In the genomic region with DNA sequence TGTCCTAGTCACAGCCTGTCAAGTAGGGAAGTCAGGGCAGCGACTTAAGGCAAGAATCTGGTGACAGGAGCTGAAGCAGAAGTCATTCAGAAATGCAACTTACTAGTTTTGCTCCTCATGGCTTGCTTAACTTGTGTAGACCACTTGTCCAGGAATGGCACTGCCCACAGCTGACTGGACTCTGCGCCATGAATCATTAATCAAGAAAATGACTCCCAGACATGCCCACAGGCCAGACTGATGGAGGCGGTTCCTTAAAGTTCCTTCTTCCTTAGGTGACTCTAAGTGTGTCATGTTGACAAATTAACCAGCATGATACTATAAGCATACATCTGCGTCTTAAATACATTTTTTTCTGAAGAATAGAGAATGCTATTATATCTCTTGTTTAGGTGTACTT, we compare ENCODE assay signal across 19 mouse cellular contexts.
DNase-seq lines count a peak whose midpoint lies in the region; ATAC-seq and TF ChIP-seq lines count a peak whose summit lies in the region.
"Had no signal": no experiment of that assay in that cellular context is flagged by ENCODE, and none has a peak within 500 bp of the region (broad histone marks: within the 10 kb centered on the region; RNA-seq: fewer than 3 reads in every experiment).

No protein-coding gene starts in this region.

- H3K36me3 ChIP-seq in kidney, adult 2 months (ENCODE audit: control insufficient read depth, insufficient read depth, low read length), result peaks cover 8% of the 10 kb centered on the region; the same call in 1 of the 2 replicates
- peaks cover 46% of the 10 kb centered on the region for H3K36me3 ChIP-seq in kidney, embryonic 15.5 days

- no peak overlapping the region for H3K9ac ChIP-seq in kidney, embryonic 15.5 days
- H3K9ac ChIP-seq: embryonic facial prominence, embryonic 12.5 days; forebrain, embryonic 13.5 days; forebrain, embryonic 15.5 days; forebrain, postnatal 0 days had no signal

- ATAC-seq in kidney, embryonic 15.5 days (replicated peaks; ENCODE audit: low FRiP score), result 0 out of 2 replicates have a peak, but pooled peaks have one; percentile 22
- ATAC-seq: activated CD4-positive, CD25-positive, alpha-beta regulatory T cell, adult 4 months; forebrain, embryonic 13.5 days; forebrain, embryonic 15.5 days; forebrain, postnatal 0 days had no signal

- TF ChIP-seq CTCF in kidney, adult 2 months (conservative IDR thresholded peaks at IDR 0.05; ENCODE audit: insufficient read depth, insufficient read length, low read depth, low read length), result no peak

- WGBS in kidney, adult 2 months, result 61% methylated on average over 4 of the region's 4 CpGs
- WGBS in kidney, embryonic 15.5 days, result 76% methylated on average over 4 of the region's 4 CpGs

- peak; percentile 14 for DNase-seq in kidney, adult 2 months
- DNase-seq in kidney, adult 11 months, result no peak
- no peak for DNase-seq in kidney, postnatal 14 days
- no peak for DNase-seq in heart, postnatal 25 days (ENCODE audit: low spot score)
- DNase-seq: adrenal gland, adult 2 months; adrenal gland, postnatal 10 days; adrenal gland, postnatal 36 days; cerebellum, adult 11-12 months; cerebellum, adult 2 months; cerebellum, adult 9-10 months; cerebellum, postnatal 10 days; cerebellum, postnatal 25 days; forebrain, postnatal 0 days had no signal

- H3K27ac ChIP-seq in kidney, adult 2 months (ENCODE audit: insufficient read depth, low read depth, low read length), result no peak overlapping the region
- H3K27ac ChIP-seq in kidney, embryonic 15.5 days, result no peak overlapping the region
- H3K27ac ChIP-seq: embryonic facial prominence, embryonic 10.5 days; embryonic facial prominence, embryonic 12.5 days; forebrain, embryonic 13.5 days; forebrain, embryonic 15.5 days had no signal

- intact Hi-C loops in heart, postnatal 25 days (cut with DNase I), result no loop called here

- no peak overlapping the region for H3K4me2 ChIP-seq in kidney, embryonic 15.5 days
- H3K4me2 ChIP-seq: embryonic facial prominence, embryonic 12.5 days; forebrain, embryonic 13.5 days; forebrain, embryonic 15.5 days had no signal

- TF ChIP-seq POLR2A in kidney, adult 2 months (IDR thresholded peaks at IDR 0.05; ENCODE audit: low read depth, low read length), result no peak

- no peaks in the 10 kb centered on the region for H3K4me1 ChIP-seq in kidney, adult 2 months (ENCODE audit: control insufficient read depth, insufficient read depth, low read length)
- no peaks in the 10 kb centered on the region for H3K4me1 ChIP-seq in kidney, embryonic 15.5 days
- H3K4me1 ChIP-seq: embryonic facial prominence, embryonic 10.5 days; embryonic facial prominence, embryonic 12.5 days; forebrain, embryonic 13.5 days; forebrain, embryonic 15.5 days had no signal

- no peak overlapping the region for H3K4me3 ChIP-seq in kidney, adult 2 months (ENCODE audit: insufficient read depth, low read depth, low read length)
- no peak overlapping the region for H3K4me3 ChIP-seq in kidney, embryonic 15.5 days (replicated peaks)
- H3K4me3 ChIP-seq: embryonic facial prominence, embryonic 10.5 days; embryonic facial prominence, embryonic 12.5 days; forebrain, embryonic 13.5 days; forebrain, embryonic 15.5 days had no signal

- H3K27me3 ChIP-seq in kidney, adult 2 months (replicated peaks; ENCODE audit: control insufficient read depth, insufficient read depth, low read length), result no peaks in the 10 kb centered on the region
- H3K27me3 ChIP-seq in kidney, embryonic 15.5 days, result no peaks in the 10 kb centered on the region
- H3K27me3 ChIP-seq: embryonic facial prominence, embryonic 12.5 days; forebrain, embryonic 13.5 days; forebrain, embryonic 15.5 days had no signal

- H3K9me3 ChIP-seq in kidney, embryonic 15.5 days (replicated peaks), result no peaks in the 10 kb centered on the region
- H3K9me3 ChIP-seq: embryonic facial prominence, embryonic 10.5 days; embryonic facial prominence, embryonic 12.5 days; forebrain, embryonic 13.5 days; forebrain, embryonic 15.5 days had no signal
